Mouse (Mus musculus): Measurements from ENCODE around the gene Gm9495.
A peak's percentile ranks its signal among the peaks of the same experiment; 100 is the strongest.
"Not testable (repeated sequence)": the region's sequence is repeated elsewhere in the genome, so short reads cannot be mapped to it uniquely, and the experiment has no call there.

The Gm9495 gene

GRCm38 (mm10) chr8:69453465-69453864 lies at the start of gene Gm9495:
TSS of gene Gm9495 (minus strand) at chr8:69453565.
- DNase-seq (ENCODE audit: low spot score in 2 of 2), result not testable (repeated sequence)

GRCm38 (mm10) chr8:69474946-69475345 lies 21.6 kb upstream of the Gm9495 start:
- DNase-seq (ENCODE audit: low spot score in 2 of 2), result not testable (repeated sequence)

- DNase-seq (ENCODE audit: low spot score in 2 of 2), result not testable (repeated sequence)
Measured at GRCm38 (mm10) chr8:69420018-69420417, 33.3 kb downstream of the Gm9495 start.

DNA sequence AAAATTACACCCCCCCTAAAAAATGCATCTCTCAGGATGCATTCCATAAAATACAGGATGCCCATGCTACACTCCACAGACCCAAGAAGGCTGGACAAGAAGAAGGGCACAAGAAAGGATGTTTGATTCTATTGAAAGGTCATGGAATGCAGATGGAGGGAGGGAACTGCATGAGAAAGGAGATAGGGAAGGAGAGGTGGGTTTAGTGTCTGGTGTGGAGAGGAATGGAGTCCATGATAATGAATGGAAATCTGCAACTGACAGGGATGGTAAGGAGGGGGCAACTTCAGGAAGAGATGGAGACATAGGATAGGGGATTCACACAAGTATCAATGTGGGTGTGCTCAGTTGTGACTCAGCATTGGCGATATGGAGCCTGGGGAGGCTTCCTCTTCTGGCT lies 39.0 kb downstream of the Gm9495 start:
- DNase-seq (ENCODE audit: low spot score in 2 of 2), result no peak

- no peak for DNase-seq (ENCODE audit: low spot score in 2 of 2)
Measured at GRCm38 (mm10) chr8:69404768-69405167, 48.6 kb downstream of the Gm9495 start.

GRCm38 (mm10) chr8:69399956-69400443 lies 53.4 kb downstream of the Gm9495 start:
- no peak for DNase-seq (ENCODE audit: low spot score in 2 of 2)

DNA sequence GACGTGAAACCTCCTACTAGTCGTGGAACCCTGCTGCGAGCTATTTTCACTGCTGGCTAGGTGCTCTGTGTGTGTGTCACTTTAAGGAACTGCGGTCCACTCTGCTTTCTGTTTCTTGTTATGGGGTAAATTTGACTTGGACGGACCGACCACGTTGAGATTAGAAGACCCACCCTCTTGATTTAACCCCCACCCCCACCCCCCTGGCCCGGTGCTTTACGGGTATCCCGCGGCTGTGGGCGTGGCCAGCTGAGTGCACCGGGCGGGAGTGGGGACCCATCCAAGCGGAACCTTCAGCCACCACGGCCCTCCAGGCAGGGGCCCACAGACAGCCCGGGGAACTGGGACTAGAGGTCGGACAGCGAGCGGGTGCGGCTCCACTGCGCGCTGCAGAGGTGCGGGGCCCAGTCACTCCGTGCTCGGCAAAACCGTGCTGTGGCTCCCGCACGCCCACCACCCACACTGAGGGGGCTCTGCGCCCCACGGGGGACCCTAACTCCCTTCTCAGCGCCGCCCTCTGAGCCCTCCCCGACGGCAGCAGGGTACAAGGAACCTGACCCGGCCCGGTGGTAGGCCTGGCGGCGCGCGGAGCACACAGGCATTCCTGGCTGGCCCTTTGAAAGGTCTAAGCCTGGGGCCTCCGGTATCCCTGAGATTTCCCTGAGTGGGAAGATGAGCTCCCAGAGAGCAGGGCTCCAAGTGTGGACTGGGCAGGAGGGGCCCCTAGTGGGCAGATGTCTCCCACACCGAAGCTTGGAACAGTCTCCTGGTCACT lies 54.0 kb downstream of the Gm9495 start:
- DNase-seq (ENCODE audit: low spot score in 2 of 2), result peak; percentile 43 to 52

GRCm38 (mm10) chr8:69396196-69396595 lies 57.2 kb downstream of the Gm9495 start:
- no peak for DNase-seq (ENCODE audit: low spot score in 2 of 2)

- DNase-seq (ENCODE audit: low spot score in 2 of 2), result peak; percentile 96 to 97
Measured at GRCm38 (mm10) chr8:69395050-69395789, 58.1 kb downstream of the Gm9495 start.

GRCm38 (mm10) chr8:69384361-69384760 lies 69.0 kb downstream of the Gm9495 start:
- DNase-seq (ENCODE audit: low spot score in 2 of 2), result no peak

Data from right cerebral cortex, postnatal 10 days (tissue).